Mouse (Mus musculus): ENCODE results near the gene Mms19.

The Mms19 gene

DNA sequence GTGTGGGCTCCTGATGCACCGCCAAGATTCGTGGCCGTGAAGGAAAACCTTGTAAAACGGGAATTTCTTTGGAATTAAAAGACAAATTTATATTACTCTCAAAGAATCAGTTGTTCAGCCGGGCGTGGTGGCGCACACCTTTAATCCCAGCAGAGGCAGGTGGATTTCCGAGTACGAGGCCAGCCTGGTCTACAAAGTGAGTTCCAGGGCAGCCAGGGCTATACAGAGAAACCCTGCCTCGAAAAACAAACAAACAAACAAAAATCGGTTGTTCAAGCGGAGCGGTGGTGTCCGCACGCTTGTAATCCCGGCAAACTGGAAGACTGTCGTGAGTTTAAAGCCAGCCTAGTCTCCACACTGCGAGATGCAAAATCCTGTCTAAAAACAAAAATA is 84.6 kb downstream of the Mms19 start:
- DNase-seq: no peak

DNA sequence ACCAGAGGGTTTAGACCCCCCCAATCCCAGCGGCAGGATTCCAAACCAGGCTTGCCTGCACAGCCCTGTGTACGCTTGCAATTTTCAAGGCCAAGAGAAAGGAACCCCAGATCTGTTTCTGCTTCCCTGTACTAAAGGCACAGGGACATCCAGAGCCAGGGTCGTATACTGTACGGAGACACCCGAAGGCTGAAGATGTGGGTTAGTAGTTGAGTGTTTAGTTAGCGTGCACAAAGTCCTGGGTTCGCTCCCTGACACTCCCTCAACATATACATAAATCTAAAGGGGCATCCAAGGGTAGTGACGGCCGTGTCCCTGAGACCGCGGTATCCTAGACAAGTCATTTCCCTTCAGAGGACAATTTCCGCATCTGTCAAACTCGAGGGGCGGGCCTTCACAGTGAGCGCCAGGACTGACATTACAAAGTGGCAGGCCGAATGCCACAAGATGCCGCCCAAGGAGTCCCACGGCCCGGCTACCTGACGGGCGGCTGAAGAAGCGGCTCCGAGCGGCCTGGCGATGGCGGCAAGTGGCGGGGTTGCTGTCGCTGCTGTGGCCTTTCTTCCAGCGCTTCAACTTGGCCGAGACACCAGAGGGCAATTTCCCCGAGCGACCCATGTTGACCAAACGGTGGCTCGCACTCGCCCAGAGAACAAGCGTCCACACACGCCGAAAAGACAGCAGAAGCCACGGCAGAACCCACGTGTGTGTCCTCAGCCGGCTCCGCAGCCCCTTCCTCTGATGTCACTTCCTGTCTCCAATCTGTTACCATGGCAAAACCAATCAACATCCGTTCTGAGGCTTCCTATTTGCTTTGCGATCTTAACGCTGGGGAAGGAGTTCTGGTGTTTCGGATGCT is 85.3 kb downstream of the Mms19 start, which contains the start of gene Rrp12:
TSS of gene Rrp12 (minus strand) at position 714 of the 859 bp plus-strand sequence.
- DNase-seq: peak; percentile 92

DNA sequence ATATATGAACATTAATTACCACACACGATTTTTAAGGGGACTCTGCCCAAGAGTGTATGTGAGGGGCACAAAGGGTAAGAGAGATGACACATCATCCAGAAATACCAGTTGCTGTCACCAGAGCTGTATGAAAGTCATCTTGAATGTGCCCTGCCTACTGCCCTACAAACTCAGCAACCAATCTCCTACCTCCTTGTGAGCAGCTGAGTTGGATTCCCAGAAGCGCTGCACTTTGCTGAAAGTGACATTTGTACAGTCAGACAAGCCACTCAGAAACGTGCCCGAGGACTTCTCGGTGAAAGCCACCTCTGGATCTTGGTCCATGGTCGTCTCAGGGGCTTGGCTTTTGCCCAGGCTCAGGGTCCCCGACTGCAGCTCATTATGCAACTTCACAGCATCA is 86.0 kb downstream of the Mms19 start:
- DNase-seq: no peak
